Mouse (Mus musculus) hindbrain, embryonic 12.5 days (tissue): Measurements from ENCODE around the gene Castor2. TPM values are rescaled to one million over a fixed set of nuclear protein-coding genes. Genes with fewer than 3 reads are reported as not detected.

ENCODE experiments used
- ATAC-seq: fragments of 200-750 bp; cut with Nextera tagmentation; 2 replicates; pipeline ENCODE4 v1.8.0; 2017; ENCODE audit warnings: moderate TSS enrichment; ENCODE audit not compliant: low FRiP score
- H3K27ac ChIP-seq: fragments of 300-500 bp; sonication (generic); 2 replicates; pipeline ENCODE4 v1.5.1; 2016; ENCODE audit warnings: mild to moderate bottlenecking
- H3K27me3 ChIP-seq: fragments of 300-500 bp; sonication (generic); 2 replicates; pipeline ENCODE4 v1.6.1; 2016; ENCODE audit warnings: mild to moderate bottlenecking
- H3K36me3 ChIP-seq: fragments of 300-500 bp; sonication (generic); 2 replicates; pipeline ENCODE4 v1.6.1; 2016; ENCODE audit warnings: mild to moderate bottlenecking
- H3K4me1 ChIP-seq: fragments of 300-500 bp; sonication (generic); 2 replicates; pipeline ENCODE4 v1.6.1; 2016
- H3K4me2 ChIP-seq: fragments of 300-500 bp; sonication (generic); replicated peaks from 2 replicates; pipeline ENCODE4 v1.6.1; 2016; ENCODE audit warnings: mild to moderate bottlenecking
- H3K4me3 ChIP-seq: fragments of 300-500 bp; sonication (generic); 2 replicates; pipeline ENCODE4 v1.5.1; 2016; ENCODE audit warnings: mild to moderate bottlenecking
- H3K9ac ChIP-seq: fragments of 300-500 bp; sonication (generic); 2 replicates; pipeline ENCODE4 v1.6.1; 2016; ENCODE audit warnings: mild to moderate bottlenecking, moderate library complexity
- H3K9me3 ChIP-seq: fragments of 300-500 bp; sonication (generic); replicated peaks from 2 replicates; pipeline ENCODE4 v1.6.1; 2016; ENCODE audit warnings: mild to moderate bottlenecking
- WGBS: fragments of 180-500 bp; shearing (Covaris S2); methylation state at CpG from one replicate; pipeline ENCODE4 v1.1.7; 2016; 5-methylcytosine and 5-hydroxymethylcytosine counted together
- polyA plus RNA-seq: library from polyadenylated mRNA; unstranded; fragments of >200 nt; fragmentation: Nextera tagmentation; extraction: Ambion mirVana; gene quantifications from 2 replicates; pipeline ENCODE4 v1.2.1, GENCODE M21; 2016

The Castor2 gene
- 22.4 and 24.1 TPM in 2 replicates for polyA plus RNA-seq

DNA sequence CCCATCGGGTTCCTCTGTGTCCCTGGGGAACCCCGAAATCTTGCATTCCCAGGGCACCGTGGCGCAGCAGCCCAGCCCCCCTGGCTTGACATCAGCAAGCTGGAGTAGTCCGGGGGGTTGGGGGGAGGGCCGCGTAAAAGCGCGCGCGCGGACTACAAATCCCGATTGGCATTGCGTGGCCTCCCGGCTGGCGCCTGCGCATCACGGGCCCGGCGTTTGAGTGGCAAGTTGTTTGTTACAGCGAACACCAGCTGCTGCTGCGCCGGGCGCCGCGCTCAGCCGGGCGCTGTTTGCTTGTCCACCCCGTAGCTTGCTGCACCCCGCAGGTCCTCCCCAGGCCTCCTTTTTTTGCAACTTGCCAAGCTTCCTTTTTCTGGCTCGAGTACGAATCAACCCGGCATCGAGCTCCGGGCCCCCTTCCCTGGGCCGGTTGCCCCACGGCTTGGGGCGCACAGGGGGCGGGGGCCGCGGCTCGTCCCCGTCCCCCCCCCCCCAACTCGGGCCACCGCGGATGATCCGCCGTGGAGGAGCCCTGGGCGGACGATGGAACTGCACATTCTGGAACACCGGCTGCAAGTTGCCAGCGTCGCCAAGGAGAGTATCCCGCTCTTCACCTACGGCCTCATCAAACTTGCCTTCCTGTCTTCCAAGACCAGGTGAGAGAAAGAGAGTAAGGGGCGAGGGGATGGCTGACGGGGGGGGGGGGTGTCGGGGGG, at the start of gene Castor2:
Gene Castor2, plus strand, starts transcription at position 216 of the 716 bp plus-strand sequence.
- H3K27me3 ChIP-seq, result no peaks in the 10 kb centered on the region
- no peaks in the 10 kb centered on the region for H3K9me3 ChIP-seq
- H3K27ac ChIP-seq, result peak within 1 kb of the TSS; percentile 86
- peak; percentile 91 for ATAC-seq
- peaks cover 34% of the 10 kb centered on the region for H3K4me1 ChIP-seq
- peaks cover 8% of the 10 kb centered on the region; the same call in 1 of the 2 replicates for H3K36me3 ChIP-seq
- peak within 1 kb of the TSS; percentile 87 for H3K4me2 ChIP-seq
- peak within 1 kb of the TSS; percentile 81 for H3K4me3 ChIP-seq
- under 1% methylated on average over 48 of the region's 58 CpGs for WGBS
- peak within 1 kb of the TSS; percentile 88 for H3K9ac ChIP-seq

DNA sequence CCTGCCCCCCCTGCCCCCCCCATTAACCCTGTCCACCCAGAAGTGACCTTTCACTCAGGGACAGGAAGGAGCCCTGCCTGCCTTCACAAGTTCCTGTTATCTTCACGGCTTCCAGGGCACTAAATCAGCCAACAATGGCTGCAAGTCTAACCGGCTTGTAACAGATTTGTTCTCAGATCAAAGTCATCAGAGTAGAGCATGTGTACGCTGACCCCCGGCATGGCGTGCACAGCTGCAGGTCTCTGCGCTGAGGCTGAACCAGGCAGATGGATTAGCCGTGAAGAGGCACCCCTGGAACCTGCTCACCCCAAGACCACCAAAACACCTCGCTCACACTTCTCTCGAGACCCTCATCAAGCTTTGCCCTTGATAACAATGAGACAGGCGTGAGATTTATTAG, 48.8 kb upstream of the Castor2 start:
- Histone ChIP-seq H3K9ac (no peak overlapping the region), H3K4me1 (peaks cover 4% of the 10 kb centered on the region; the same call in 1 of the 2 replicates), H3K9me3 (0 out of 2 replicates have a peak, but pooled peaks cover 6% of the 10 kb centered on the region), H3K36me3 (no peaks in the 10 kb centered on the region), H3K27ac (no peak overlapping the region), H3K4me3 (no peak overlapping the region), H3K4me2 (no peak overlapping the region), H3K27me3 (peaks cover 17% of the 10 kb centered on the region; the same call in 1 of the 2 replicates)
- ATAC-seq, result no peak
- WGBS, result 35% methylated on average over 10 of the region's 10 CpGs

DNA sequence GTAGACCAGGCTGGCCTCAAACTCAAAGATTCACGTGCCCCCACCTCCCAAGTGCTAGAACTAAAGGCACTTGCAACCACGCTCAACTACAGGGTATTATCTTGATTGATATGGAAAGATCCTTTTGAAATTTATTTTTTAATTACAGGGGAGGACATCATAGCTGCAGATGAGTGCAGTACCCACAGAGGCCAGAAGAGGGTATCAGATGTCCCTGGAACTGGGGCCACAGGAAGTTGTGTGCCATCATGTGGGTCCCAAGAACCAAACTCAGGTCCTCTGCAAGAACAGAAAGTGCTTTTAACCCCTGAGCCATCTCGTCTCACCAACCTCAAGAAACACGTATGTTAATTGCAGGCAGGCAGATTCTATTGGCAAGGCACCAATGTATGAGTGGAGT, 46.9 kb upstream of the Castor2 start:
- Histone ChIP-seq H3K9me3 (no peaks in the 10 kb centered on the region), H3K27ac (no peak overlapping the region), H3K4me2 (no peak overlapping the region), H3K4me1 (peaks cover 4% of the 10 kb centered on the region; the same call in 1 of the 2 replicates), H3K27me3 (peaks cover 17% of the 10 kb centered on the region; the same call in 1 of the 2 replicates), H3K9ac (no peak overlapping the region), H3K4me3 (no peak overlapping the region), H3K36me3 (no peaks in the 10 kb centered on the region)
- ATAC-seq, result no peak
- WGBS, result 82% methylated on average over 4 of the region's 4 CpGs

DNA sequence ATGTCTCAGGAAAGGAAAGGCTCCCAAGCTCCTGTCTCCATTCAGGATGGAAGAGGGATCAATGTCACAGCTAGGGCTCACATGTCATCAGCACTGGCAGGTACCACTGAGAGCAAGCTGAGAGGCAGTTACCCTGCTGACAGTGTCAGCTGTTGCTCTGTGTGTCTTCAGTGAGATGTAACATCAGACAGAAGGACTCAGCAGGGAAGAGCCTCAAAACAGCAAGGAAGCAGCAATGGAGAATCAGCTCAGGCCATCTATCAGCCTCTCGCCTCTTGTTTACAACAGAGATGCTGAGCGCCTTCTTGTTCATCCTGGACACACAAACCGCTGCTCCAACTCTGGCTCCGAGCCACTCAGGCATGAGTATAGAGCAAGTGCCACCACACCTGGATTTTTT, 45.0 kb upstream of the Castor2 start:
- peaks cover 10% of the 10 kb centered on the region for H3K4me1 ChIP-seq
- no peak overlapping the region for H3K4me3 ChIP-seq
- H3K9me3 ChIP-seq, result no peaks in the 10 kb centered on the region
- peaks cover 11% of the 10 kb centered on the region; the same call in 1 of the 2 replicates for H3K27me3 ChIP-seq
- H3K9ac ChIP-seq, result no peak overlapping the region
- ATAC-seq, result no peak
- WGBS, result 47% methylated on average over 4 of the region's 4 CpGs
- H3K27ac ChIP-seq, result no peak overlapping the region
- H3K4me2 ChIP-seq, result no peak overlapping the region
- no peaks in the 10 kb centered on the region for H3K36me3 ChIP-seq

DNA sequence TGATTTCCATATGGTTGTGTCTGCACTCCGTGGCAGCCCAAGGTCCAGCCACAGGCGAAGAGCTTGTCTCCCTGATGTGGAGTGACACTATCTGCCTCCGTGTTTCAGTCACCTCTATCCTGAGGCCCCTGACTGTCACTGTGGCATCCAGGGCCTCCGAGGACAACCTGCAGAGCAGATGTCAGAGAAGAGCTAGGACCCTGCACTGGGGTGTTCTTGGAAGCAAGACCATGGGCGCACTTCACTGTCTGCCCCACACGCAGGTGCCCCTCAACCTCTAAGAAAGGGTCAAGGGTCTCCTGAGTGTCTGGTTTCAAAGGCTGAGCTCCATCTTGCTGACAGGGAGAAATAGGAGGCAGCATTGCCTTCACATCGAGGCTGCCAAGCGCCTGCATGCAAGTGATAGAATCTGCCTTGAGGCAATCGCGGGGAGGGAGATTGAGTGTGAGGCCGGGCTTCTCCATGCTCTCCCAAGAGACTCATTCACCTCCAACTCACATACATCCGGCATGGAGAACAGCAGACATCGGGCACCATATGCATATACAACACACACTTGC, 40.6 kb upstream of the Castor2 start:
- H3K4me2 ChIP-seq, result no peak overlapping the region
- H3K9ac ChIP-seq, result no peak overlapping the region
- H3K36me3 ChIP-seq, result no peaks in the 10 kb centered on the region
- no peaks in the 10 kb centered on the region for H3K9me3 ChIP-seq
- H3K4me1 ChIP-seq, result peaks cover 6% of the 10 kb centered on the region; the same call in 1 of the 2 replicates
- H3K27ac ChIP-seq, result no peak overlapping the region
- peaks cover 2% of the 10 kb centered on the region; the same call in 1 of the 2 replicates for H3K27me3 ChIP-seq
- no peak overlapping the region for H3K4me3 ChIP-seq
- WGBS, result 46% methylated on average over 13 of the region's 13 CpGs
- no peak for ATAC-seq

DNA sequence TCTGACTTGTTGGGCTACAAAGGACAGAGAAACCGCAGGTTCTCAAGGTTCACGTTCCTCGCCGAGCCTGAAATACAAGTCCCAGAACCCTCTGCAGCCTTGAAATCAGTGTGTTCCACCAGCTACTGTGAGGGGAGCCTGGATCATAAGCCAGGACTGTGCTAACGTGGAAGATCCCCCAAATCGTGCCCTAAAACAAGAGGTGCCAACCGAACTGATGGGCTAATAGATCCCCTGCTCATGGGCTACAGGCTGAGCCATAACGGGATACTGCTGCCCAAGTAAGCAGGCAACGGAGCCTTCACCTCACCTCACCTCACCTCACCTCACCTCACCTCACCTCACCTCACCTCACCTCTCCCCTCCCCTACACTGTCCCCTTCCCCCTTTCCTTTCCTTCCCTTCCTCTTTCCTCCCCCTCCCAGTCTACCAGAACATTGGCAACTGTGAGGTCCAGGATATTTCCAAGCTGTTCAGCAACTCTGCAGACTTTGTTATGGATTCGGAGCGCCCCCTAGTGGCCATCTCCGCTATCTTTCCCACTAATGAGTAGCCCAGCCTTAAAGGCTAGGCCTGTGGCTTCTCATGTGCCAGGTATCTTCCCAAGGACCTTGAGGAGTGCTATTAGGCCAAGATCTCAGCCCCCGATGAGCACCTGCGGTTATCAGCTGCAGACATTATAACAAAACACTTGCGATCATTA, 36.0 kb upstream of the Castor2 start:
- Histone ChIP-seq H3K4me2 (no peak overlapping the region), H3K36me3 (no peaks in the 10 kb centered on the region), H3K27ac (no peak overlapping the region), H3K27me3 (peaks cover 3% of the 10 kb centered on the region), H3K9ac (no peak overlapping the region), H3K9me3 (no peaks in the 10 kb centered on the region), H3K4me1 (peaks cover 6% of the 10 kb centered on the region; the same call in 1 of the 2 replicates), H3K4me3 (no peak overlapping the region)
- ATAC-seq, result no peak
- 49% methylated on average over 15 of the region's 15 CpGs for WGBS

DNA sequence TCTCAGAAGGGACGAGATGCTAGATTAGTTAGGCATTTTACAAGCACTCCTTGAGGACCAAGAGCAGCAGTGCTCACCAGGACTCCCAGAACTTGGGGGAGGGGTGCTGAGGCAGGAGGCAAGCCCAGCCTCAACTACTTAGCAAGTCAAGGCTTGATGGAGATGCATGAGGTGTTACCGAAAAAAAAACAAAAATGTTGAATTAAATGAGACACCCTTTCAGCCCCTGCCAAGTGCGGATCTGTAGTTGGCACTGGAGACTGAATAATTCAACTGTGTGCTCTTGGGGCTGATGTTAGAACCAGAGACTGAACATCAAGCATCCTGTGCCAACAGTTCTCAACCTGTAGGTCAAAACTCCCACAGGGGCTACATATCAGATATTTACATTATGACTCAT, 33.2 kb upstream of the Castor2 start:
- Histone ChIP-seq H3K27ac (no peak overlapping the region), H3K4me3 (no peak overlapping the region), H3K4me1 (no peaks in the 10 kb centered on the region), H3K27me3 (peaks cover 3% of the 10 kb centered on the region), H3K9me3 (0 out of 2 replicates have a peak, but pooled peaks cover 6% of the 10 kb centered on the region), H3K4me2 (no peak overlapping the region), H3K36me3 (no peaks in the 10 kb centered on the region), H3K9ac (no peak overlapping the region)
- WGBS, result 54% methylated on average over 3 of the region's 3 CpGs
- ATAC-seq, result no peak

DNA sequence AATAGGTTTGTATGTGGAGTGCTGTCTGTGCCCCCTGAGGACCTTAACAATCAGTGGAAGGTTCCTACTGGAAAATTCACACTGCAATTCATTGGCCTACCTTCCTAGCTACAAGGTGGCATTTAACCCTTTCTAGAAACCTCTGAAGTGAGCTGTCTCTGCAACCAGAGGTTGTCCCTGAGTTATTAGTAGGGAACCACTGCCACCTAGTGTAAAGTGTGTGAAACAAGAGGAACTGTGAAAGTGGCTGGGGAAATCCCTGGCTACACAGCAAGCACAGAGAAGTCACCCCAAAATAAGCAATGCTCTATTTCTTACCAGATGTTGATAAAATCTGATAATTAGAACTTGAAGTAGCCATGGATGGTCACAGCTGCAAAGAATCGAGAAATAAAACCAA, 31.6 kb upstream of the Castor2 start:
- no peak for ATAC-seq
- 16% methylated on average over 1 of the region's 1 CpGs for WGBS
- Histone ChIP-seq H3K27me3 (peaks cover 3% of the 10 kb centered on the region; the same call in 1 of the 2 replicates), H3K36me3 (no peaks in the 10 kb centered on the region), H3K9ac (no peak overlapping the region), H3K27ac (no peak overlapping the region), H3K4me3 (no peak overlapping the region), H3K4me1 (no peaks in the 10 kb centered on the region), H3K4me2 (no peak overlapping the region), H3K9me3 (0 out of 2 replicates have a peak, but pooled peaks cover 6% of the 10 kb centered on the region)

DNA sequence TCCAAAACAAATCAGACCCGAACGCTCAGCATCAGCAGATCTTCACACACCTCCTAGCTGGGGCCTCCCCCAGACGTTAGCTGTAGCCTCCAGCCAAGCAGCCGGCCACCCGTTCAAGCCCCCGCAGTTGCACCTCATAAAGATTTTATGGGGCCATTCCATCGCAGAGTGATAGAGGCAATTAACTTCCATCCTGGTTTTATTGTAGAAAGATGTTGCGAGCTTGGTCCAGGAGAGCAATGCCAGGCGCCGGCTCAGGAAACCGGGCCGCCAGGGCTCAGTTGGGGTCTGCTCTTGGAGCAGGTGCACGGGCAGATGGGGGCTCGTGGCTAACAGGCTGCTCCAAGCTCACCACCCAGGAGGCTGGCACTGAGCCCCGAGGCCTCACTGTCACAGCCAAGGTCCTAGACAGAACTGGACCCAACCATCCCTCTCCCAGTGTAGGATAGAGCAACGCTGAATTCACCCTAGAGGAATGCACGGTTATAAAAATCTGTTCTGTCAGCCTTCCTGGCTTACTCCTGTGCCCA, 25.9 kb upstream of the Castor2 start:
- Histone ChIP-seq H3K36me3 (no peaks in the 10 kb centered on the region), H3K4me1 (peaks cover 4% of the 10 kb centered on the region; the same call in 1 of the 2 replicates), H3K27me3 (no peaks in the 10 kb centered on the region), H3K9me3 (0 out of 2 replicates have a peak, but pooled peaks cover 12% of the 10 kb centered on the region), H3K4me2 (no peak overlapping the region), H3K27ac (no peak overlapping the region), H3K9ac (no peak overlapping the region), H3K4me3 (no peak overlapping the region)
- ATAC-seq, result 0 out of 2 replicates have a peak, but pooled peaks have one; percentile 32
- 69% methylated on average over 17 of the region's 17 CpGs for WGBS

DNA sequence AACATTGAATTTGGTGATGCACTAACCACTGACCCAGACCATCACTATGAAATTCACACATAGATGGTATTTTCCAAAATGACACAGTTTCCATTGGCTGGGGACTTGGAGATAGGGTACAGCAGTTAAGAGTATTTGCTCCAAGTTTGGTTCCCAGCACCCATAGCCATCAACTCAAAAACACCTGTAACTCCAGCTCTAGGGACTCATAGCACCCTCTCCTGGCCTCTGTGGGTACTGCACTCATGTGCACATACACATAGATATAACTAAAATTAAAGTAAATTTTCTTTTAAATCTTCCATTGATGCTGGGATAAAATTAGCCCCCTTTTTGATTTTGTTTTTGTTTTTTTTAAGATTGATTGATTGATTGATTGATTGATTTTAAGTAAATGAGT, 25.1 kb upstream of the Castor2 start:
- H3K36me3 ChIP-seq, result no peaks in the 10 kb centered on the region
- H3K9me3 ChIP-seq, result 0 out of 2 replicates have a peak, but pooled peaks cover 12% of the 10 kb centered on the region
- H3K27me3 ChIP-seq, result no peaks in the 10 kb centered on the region
- no peak overlapping the region for H3K4me2 ChIP-seq
- H3K4me1 ChIP-seq, result peaks cover 4% of the 10 kb centered on the region; the same call in 1 of the 2 replicates
- ATAC-seq, result no peak
- no peak overlapping the region for H3K9ac ChIP-seq
- no peak overlapping the region for H3K27ac ChIP-seq
- no peak overlapping the region for H3K4me3 ChIP-seq

DNA sequence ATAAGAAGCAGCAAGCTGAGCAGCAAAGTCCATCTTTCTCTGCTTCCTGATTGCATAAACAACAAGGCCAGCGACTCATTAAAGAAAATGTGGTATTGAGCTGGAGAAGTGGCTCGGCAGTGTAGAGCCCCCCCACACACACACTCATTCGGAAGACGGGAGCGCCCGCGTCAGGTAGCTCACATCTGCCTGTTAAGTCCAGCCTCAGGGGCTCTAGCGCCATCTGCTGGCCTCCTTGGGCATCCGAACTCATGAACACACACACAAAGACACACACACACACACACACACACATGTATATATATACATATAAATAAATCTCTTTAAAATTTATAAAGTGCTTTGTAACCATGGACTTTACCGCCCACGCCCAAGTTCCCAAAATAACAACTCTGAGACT, 23.3 kb upstream of the Castor2 start:
- Histone ChIP-seq H3K27ac (no peak overlapping the region), H3K27me3 (no peaks in the 10 kb centered on the region; the same call in 1 of the 2 replicates), H3K9ac (no peak overlapping the region), H3K9me3 (0 out of 2 replicates have a peak, but pooled peaks cover 6% of the 10 kb centered on the region), H3K36me3 (no peaks in the 10 kb centered on the region), H3K4me3 (no peak overlapping the region), H3K4me2 (no peak overlapping the region), H3K4me1 (peaks cover 11% of the 10 kb centered on the region)
- ATAC-seq, result no peak
- WGBS, result 89% methylated on average over 11 of the region's 11 CpGs
